Mouse (Mus musculus) T-cell, adult 2 months (primary cell): Measurements from ENCODE around the gene Bckdha.

Source experiments
- DNase-seq: peaks from one replicate; pipeline ENCODE4 v3.0.0; 2022; ENCODE audit warnings: low spot score

Bckdha gene

GRCm38 (mm10) chr7:25681341-25682231, 22.8 kb upstream of the Bckdha start:
- DNase-seq: peak; percentile 57

GRCm38 (mm10) chr7:25680514-25681258, 21.9 kb upstream of the Bckdha start, which contains the start of gene B9d2:
B9d2 (plus strand) TSS chr7:25680780.
- peak; percentile 97 for DNase-seq

- no peak for DNase-seq
These were observed 21.2 kb upstream of the Bckdha start for GRCm38 (mm10) chr7:25679971-25680370.

- no peak for DNase-seq
These were observed 18.2 kb upstream of the Bckdha start for GRCm38 (mm10) chr7:25677013-25677412.

GRCm38 (mm10) chr7:25676085-25676781, 17.5 kb upstream of the Bckdha start:
- no peak for DNase-seq

- no peak for DNase-seq
These were observed 16.6 kb upstream of the Bckdha start for GRCm38 (mm10) chr7:25675405-25675804.

GRCm38 (mm10) chr7:25674719-25675300, 16.0 kb upstream of the Bckdha start, which contains the start of gene Tmem91:
Tmem91 (minus strand) TSS chr7:25675166.
- no peak for DNase-seq

GRCm38 (mm10) chr7:25674297-25674696, 15.5 kb upstream of the Bckdha start:
- DNase-seq: no peak

GRCm38 (mm10) chr7:25672442-25672841, 13.7 kb upstream of the Bckdha start:
- no peak for DNase-seq

GRCm38 (mm10) chr7:25671686-25672085, 12.9 kb upstream of the Bckdha start:
- DNase-seq: no peak

GRCm38 (mm10) chr7:25670096-25670495, 11.3 kb upstream of the Bckdha start:
- DNase-seq: no peak

- DNase-seq: no peak
These were observed 10.8 kb upstream of the Bckdha start for GRCm38 (mm10) chr7:25669631-25670030.

GRCm38 (mm10) chr7:25669158-25669557, 10.4 kb upstream of the Bckdha start:
- no peak for DNase-seq

- no peak for DNase-seq
These were observed 7.6 kb upstream of the Bckdha start for GRCm38 (mm10) chr7:25666381-25666780.

- no peak for DNase-seq
These were observed 996 bp downstream of the Bckdha start for GRCm38 (mm10) chr7:25657785-25658184.

GRCm38 (mm10) chr7:25655601-25656428, 3.0 kb downstream of the Bckdha start:
- no peak for DNase-seq

GRCm38 (mm10) chr7:25652244-25652759, 6.5 kb downstream of the Bckdha start:
- no peak for DNase-seq

GRCm38 (mm10) chr7:25651281-25651680, 7.5 kb downstream of the Bckdha start:
- peak; percentile 35 for DNase-seq

- DNase-seq: no peak
These were observed 8.9 kb downstream of the Bckdha start for GRCm38 (mm10) chr7:25649839-25650238.

GRCm38 (mm10) chr7:25647574-25648123, 11.1 kb downstream of the Bckdha start:
- DNase-seq: peak; percentile 32
